Mouse (Mus musculus): ENCODE measurements around the gene Slc9b2.

Slc9b2 gene

GRCm38 (mm10) chr3:135312916-135313491, 5.5 kb downstream of the Slc9b2 start:
- no peak for DNase-seq (ENCODE audit: low spot score in 2 of 2)

DNA sequence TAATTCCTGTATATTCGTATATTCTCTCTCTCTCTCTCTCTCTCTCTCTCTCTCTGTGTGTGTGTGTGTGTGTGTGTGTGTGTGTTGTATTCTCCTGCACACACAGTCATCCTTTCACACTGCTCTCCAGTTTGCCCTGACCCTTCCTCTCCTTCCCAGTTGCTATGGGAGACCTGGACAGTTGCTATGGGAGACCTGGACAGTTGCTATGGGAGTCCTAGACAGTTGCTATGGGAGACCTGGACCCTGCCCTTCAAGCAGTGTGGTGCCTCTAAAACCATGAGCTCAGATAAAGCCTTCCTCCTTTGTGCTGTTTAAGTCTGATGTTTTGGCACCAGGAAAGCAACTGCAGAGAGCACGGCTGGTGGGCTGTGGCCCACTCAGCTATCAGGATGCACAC, 6.2 kb downstream of the Slc9b2 start:
- DNase-seq (ENCODE audit: low spot score in 2 of 2), result no peak

DNA sequence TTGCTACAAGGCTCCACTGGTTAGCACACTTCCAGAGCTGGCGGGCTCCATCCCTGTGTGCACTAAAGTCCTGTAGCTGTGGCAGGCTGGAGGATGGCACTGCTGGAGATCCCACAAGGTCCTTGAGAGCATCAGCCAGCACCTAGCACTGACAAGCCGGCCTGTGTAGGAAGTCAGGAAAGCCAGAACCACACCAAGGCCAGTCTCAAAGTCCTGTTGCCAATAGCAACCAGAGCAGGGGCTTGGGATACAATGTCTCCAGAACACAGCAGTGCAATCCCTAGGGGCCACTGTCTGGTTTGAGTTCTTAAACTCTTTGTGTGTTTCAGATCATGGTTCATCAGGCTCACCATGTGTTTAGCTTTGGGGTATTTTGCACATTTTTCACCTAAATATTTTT, 7.3 kb downstream of the Slc9b2 start:
- DNase-seq (ENCODE audit: low spot score in 2 of 2), result no peak

DNA sequence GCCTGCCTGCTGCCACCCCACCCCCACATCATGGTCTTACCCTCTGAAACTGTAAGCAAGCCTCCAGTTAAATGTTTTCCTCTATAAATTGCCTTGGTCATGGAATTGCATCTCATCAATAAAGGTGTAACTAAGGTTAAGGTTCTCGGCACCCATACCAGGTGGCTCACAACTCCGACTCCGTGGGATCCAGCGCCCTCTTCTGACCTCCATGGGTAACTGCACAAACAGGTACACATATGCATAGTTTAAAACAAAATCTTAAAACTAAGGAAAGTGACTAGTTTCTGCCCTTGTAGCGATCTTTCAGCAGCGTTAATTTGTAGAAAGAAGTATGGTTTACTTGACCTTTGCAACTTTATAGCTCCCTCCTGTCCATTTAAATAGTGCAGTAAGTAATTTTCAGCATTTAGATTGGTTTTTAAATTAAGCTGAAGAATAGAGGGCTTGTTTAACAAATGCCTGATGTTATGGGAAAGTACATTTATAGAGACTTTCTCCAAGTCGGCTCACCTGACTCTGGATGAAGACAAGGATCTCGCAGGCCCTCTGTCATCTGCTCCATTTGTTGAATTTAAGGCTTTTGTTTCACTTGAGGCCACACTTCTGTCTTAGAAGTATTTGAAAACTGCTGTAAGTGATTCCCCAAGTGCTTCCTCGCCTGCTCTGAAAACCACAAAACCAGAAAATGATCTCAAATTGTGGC, 8.4 kb downstream of the Slc9b2 start:
- no peak for DNase-seq (ENCODE audit: low spot score in 2 of 2)

DNA sequence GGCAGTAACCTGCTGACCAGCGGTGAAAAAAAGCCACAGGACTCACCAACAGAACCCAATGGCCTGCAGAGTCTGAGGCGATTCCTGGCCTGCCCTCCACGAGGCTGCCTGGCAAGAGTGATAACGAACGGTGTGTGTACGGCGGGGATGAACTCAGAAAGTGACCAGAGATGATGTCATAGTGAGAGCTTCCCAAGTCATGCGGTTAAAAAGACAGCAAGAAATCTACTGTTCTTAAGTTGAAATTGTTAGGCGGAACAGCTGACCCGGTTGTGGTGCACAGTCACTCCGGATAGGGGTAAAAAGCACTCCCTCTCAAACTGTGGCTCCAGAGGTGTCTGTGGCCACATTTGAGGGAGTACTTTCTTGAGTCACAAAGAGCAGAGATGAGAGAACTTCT, 10.8 kb downstream of the Slc9b2 start:
- no peak for DNase-seq (ENCODE audit: low spot score in 2 of 2)

- DNase-seq (ENCODE audit: low spot score in 2 of 2), result no peak
Measured at GRCm38 (mm10) chr3:135324354-135324753, 16.9 kb downstream of the Slc9b2 start.

GRCm38 (mm10) chr3:135327176-135327575, 19.7 kb downstream of the Slc9b2 start:
- no peak for DNase-seq (ENCODE audit: low spot score in 2 of 2)

GRCm38 (mm10) chr3:135327601-135328000, 20.1 kb downstream of the Slc9b2 start:
- DNase-seq (ENCODE audit: low spot score in 2 of 2), result peak in 1 of 2 experiments; percentile 30

GRCm38 (mm10) chr3:135328560-135328959, 21.1 kb downstream of the Slc9b2 start:
- peak; percentile 36 to 77 for DNase-seq (ENCODE audit: low spot score in 2 of 2)

- DNase-seq (ENCODE audit: low spot score in 2 of 2), result no peak
Measured at GRCm38 (mm10) chr3:135332691-135333090, 25.2 kb downstream of the Slc9b2 start.

DNA sequence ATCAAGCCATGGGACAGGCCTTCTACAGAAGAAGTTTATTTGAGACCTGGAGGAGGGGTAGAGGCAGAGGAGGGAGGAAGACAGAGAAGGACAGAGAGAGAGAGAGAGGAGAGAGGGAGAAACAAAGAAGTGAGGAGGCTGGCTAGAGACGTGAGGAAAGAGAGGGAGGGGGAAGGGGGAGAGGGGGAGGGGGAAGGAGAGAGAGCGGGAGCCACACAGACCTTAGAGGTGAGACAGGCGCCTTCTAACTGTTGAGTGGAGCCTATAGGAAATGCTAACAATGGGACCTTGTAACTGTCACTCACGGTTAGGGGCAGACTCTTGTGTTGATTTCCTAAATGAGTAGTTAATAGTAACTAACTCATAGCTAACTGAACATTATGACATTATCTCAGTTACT, 26.3 kb downstream of the Slc9b2 start:
- no peak for DNase-seq (ENCODE audit: low spot score in 2 of 2)

DNA sequence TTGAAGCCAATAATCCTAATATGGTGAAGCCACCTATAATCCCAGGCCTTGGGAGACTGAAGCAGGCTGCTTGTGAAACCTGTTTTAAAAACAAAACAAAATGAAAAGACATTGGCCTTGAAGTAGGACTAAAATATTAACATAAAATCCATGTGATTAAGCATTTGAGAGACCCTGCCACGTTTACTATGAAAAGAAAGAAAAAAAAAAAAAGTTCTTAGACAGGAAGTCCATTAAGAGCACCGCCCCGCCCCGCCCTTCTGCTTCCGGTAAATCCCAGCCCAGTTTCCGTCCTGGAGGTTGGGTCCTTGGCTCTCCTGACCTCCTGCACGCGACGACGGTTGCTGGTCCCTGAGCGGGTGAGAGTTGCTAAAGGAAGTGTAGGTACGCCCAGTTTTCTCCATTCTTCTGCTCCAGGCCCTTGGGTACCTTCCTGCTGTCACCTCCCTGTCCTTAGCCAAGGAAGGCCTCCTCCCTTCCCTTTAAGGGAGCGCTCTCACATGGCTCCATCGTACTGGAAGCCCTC, 40.3 kb downstream of the Slc9b2 start, which contains the start of gene Slc9b1:
Gene Slc9b1 (plus strand): TSS at position 291 of the 526 bp plus-strand sequence.
- DNase-seq (ENCODE audit: low spot score in 2 of 2), result no peak

- DNase-seq (ENCODE audit: low spot score in 2 of 2), result no peak
Measured at GRCm38 (mm10) chr3:135349022-135349421, 41.5 kb downstream of the Slc9b2 start.

GRCm38 (mm10) chr3:135351857-135352256, 44.4 kb downstream of the Slc9b2 start:
- no peak for DNase-seq (ENCODE audit: low spot score in 2 of 2)

DNA sequence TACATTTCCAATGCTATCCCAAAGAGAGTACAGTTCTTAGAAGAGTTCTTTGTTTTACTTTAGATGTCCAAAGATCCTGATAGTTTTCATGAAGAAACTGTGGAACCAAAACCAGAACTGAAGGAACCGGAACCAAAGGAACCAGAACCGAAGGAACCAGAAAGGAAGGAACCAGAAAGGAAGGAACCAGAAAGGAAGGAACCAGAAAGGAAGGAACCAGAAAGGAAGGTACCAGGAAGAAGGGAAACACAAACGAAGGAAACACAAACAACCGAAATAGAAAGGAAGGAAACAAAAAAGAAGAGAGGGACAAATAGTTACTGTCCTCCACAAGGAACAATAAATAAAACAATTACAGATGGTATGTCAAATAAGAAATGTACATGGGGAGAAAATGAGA, 49.9 kb downstream of the Slc9b2 start:
- DNase-seq (ENCODE audit: low spot score in 2 of 2), result no peak

GRCm38 (mm10) chr3:135375836-135376235, 68.3 kb downstream of the Slc9b2 start:
- DNase-seq (ENCODE audit: low spot score in 2 of 2), result no peak

GRCm38 (mm10) chr3:135377445-135377844, 69.9 kb downstream of the Slc9b2 start:
- DNase-seq (ENCODE audit: low spot score in 2 of 2), result no peak

GRCm38 (mm10) chr3:135379868-135380267, 72.4 kb downstream of the Slc9b2 start:
- DNase-seq (ENCODE audit: low spot score in 2 of 2), result no peak

DNA sequence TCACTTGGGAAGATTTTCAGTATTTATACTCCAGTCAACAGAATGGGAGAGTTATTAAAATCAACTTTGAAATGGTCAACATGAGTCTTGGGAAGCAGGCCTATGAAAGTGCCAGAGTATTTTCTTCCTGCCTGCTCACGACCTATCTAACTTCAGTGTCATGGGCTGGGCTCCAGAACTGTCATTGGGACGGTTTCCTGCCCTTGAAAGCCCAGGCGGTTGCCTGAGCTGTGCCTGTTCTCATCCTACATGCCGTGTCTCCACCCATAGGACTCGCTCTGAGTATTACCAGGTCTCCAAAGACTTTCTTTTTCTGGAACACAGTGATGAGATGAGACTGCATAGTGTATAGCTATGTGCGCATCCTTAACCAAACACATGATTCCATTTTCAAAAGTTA, 85.7 kb downstream of the Slc9b2 start:
- DNase-seq (ENCODE audit: low spot score in 2 of 2), result no peak

Measured in spleen, postnatal 10 days (tissue).